Mouse (Mus musculus) cerebellum, adult 18-20 months (tissue): ENCODE results near the gene Nes.

Experiments
- DNase-seq, 2 experiments: peaks; one replicate each; pipeline ENCODE4 v3.0.0; 2021

The Nes gene

GRCm38 (mm10) chr3:87951946-87952345 lies 18.9 kb upstream of the Nes start:
- DNase-seq: no peak

- no peak for DNase-seq
These were observed 18.4 kb upstream of the Nes start for GRCm38 (mm10) chr3:87952440-87952839.

- no peak for DNase-seq
These were observed 12.8 kb upstream of the Nes start for GRCm38 (mm10) chr3:87958056-87958455.

GRCm38 (mm10) chr3:87958476-87958875 lies 12.4 kb upstream of the Nes start:
- DNase-seq: no peak

GRCm38 (mm10) chr3:87958967-87959366 lies 11.9 kb upstream of the Nes start:
- DNase-seq: no peak

- DNase-seq: no peak
These were observed 11.5 kb upstream of the Nes start for GRCm38 (mm10) chr3:87959371-87959770.

GRCm38 (mm10) chr3:87960191-87960585 lies 10.7 kb upstream of the Nes start:
- no peak for DNase-seq

- DNase-seq: peak; percentile 67 to 73
These were observed 10.2 kb upstream of the Nes start for GRCm38 (mm10) chr3:87960586-87961191.

- DNase-seq: peak; percentile 32 to 51
These were observed 517 bp upstream of the Nes start for GRCm38 (mm10) chr3:87970184-87970938.

- no peak for DNase-seq
These were observed 768 bp downstream of the Nes start for GRCm38 (mm10) chr3:87971489-87972202.

GRCm38 (mm10) chr3:87972203-87972664 lies 1.4 kb downstream of the Nes start:
- DNase-seq: no peak

GRCm38 (mm10) chr3:87972776-87973175 lies 1.9 kb downstream of the Nes start:
- DNase-seq: no peak

- DNase-seq: no peak
These were observed 2.9 kb downstream of the Nes start for GRCm38 (mm10) chr3:87973593-87974380.

GRCm38 (mm10) chr3:87974381-87974987 lies 3.6 kb downstream of the Nes start:
- DNase-seq: no peak

- no peak for DNase-seq
These were observed 8.6 kb downstream of the Nes start for GRCm38 (mm10) chr3:87979493-87979892.

- DNase-seq: no peak
These were observed 9.2 kb downstream of the Nes start for GRCm38 (mm10) chr3:87980085-87980484.

- DNase-seq: no peak
These were observed 9.8 kb downstream of the Nes start for GRCm38 (mm10) chr3:87980728-87981127.

GRCm38 (mm10) chr3:87981214-87981760 lies 10.4 kb downstream of the Nes start:
- DNase-seq: no peak

- DNase-seq: no peak
These were observed 11.3 kb downstream of the Nes start for GRCm38 (mm10) chr3:87981894-87982835.

GRCm38 (mm10) chr3:87982836-87983601 lies 12.1 kb downstream of the Nes start:
- DNase-seq: no peak
